Mouse (Mus musculus): ENCODE measurements around the gene Abcb9. TPM values are rescaled to one million over a fixed set of nuclear protein-coding genes. Genes with fewer than 3 reads are reported as not detected.
"Not testable (repeated sequence)": the region's sequence is repeated elsewhere in the genome, so short reads cannot be mapped to it uniquely, and the experiment has no call there.

Gene Abcb9
- polyA plus RNA-seq, 1 experiment: 1.9 TPM

DNA sequence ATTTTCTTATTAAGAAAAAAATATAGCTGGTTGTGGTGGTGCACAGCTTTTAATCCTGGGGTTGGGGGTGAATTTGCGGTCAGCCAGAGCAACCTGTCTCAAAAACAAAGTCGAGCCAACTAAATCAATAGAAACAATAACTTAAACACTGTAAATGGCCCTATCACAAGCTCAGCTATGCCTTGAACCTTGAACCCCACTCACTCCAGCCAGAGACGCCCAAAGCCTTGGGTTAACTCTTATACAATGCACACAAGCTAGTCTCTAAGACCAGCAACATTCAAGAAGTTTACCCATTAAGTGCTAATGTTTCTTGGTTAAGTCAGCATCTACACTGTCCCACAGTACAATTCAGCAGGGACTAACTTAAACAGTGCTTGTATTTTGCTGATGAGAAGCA, 25.9 kb downstream of the Abcb9 start:
- H3K4me1 ChIP-seq (ENCODE audit: control insufficient read depth, insufficient read depth, low read length): peaks cover 6% of the 10 kb centered on the region
- no peak for TF ChIP-seq CTCF (IDR thresholded peaks at IDR 0.05; ENCODE audit: low read depth, low read length)
- H3K27ac ChIP-seq (ENCODE audit: insufficient read depth, low read depth, low read length): no peak overlapping the region
- no peak overlapping the region for H3K4me3 ChIP-seq (ENCODE audit: insufficient read depth, low read length)

DNA sequence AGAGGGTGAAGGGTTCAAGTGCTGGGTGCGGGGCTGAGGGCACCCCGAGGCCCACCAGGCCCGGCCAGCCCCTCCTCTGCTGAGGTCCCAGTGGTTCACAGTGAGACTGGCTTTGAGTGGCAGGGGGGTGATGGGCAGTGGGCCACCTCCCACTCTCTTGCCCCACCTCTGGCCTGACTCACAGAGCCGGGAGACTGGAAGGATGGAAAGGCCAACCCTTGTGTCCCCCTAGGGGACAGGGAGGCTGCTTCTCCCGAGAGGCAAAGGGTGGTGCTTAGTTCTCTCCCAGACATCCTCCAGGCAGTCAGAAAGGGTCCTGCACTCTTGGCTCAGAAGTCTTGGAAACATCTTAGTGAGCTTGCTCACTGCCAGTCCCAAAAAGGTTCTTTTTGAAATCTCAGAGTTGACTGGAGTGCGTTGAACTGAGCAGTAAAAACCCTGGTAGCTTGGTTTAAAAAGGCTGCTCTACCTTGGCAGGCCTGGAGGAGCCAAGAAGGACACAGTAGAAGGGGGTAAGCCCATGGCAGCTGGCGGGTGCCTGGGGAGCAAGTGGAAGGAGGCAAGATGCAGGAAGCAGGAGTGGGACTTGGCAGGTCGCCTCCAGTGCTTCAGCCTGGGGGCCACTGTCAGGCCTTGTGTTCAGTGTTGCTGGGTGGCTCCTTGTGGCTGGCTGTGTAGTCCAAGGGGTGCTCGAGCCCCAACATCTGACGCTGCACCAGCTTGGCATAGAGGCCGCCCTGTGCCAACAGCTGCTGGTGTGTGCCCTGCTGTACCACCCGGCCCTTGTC, 33.4 kb downstream of the Abcb9 start:
- Histone ChIP-seq H3K4me3 (ENCODE audit: insufficient read depth, low read length) (no peak overlapping the region), H3K27ac (ENCODE audit: insufficient read depth, low read depth, low read length) (no peak overlapping the region), H3K4me1 (ENCODE audit: control insufficient read depth, insufficient read depth, low read length) (peaks cover 16% of the 10 kb centered on the region)
- TF ChIP-seq CTCF (IDR thresholded peaks at IDR 0.05; ENCODE audit: low read depth, low read length) (no peak), POLR2A (IDR thresholded peaks at IDR 0.05; ENCODE audit: borderline replicate concordance, low read depth, low read length) (no peak)

DNA sequence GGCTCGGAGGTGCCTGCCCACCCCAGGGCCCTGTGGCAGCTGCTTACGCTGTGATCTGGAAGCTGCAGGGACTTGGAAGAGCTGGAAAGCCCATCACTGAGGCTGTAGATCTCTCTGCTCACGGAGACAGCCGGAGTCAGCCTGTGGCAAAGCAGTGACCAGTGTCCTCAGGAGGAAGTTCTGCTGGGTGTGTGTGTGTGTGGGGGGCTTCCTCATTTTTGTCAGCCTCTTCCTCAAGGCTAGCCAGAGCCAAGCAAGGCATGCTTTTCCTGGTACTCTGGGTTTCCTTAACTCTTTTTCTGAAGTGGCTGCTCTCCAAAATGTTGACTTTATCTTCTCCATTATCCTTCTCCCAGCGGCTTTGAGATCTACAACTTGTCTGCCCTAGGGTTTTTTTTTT, 35.9 kb downstream of the Abcb9 start:
- TF ChIP-seq CTCF (IDR thresholded peaks at IDR 0.05; ENCODE audit: low read depth, low read length) (no peak), POLR2A (IDR thresholded peaks at IDR 0.05; ENCODE audit: borderline replicate concordance, low read depth, low read length) (no peak)
- Histone ChIP-seq H3K27ac (ENCODE audit: insufficient read depth, low read depth, low read length) (peak overlapping the region; percentile 89), H3K4me1 (ENCODE audit: control insufficient read depth, insufficient read depth, low read length) (peaks cover 16% of the 10 kb centered on the region), H3K4me3 (ENCODE audit: insufficient read depth, low read length) (peak overlapping the region; percentile 60)

DNA sequence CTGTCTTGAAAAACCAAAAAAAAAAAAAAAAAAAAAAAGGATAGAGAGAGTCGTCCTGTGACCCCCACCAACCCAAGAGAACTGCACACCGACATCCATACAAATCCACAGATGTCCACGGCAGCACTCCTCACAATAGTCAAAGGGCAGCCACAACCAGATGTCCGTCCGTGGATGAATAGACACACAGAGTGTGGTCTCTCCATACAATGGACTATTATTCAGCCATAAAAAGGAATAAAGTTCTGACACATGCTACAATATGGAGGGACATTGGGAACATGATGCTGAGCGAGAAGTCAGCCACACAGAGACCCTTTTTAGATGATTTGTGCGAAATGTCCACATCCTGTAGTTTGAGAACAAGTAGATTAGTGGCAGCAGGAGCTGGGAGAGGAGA, 36.8 kb downstream of the Abcb9 start:
- H3K4me1 ChIP-seq (ENCODE audit: control insufficient read depth, insufficient read depth, low read length): peaks cover 16% of the 10 kb centered on the region
- H3K4me3 ChIP-seq (ENCODE audit: insufficient read depth, low read length): no peak overlapping the region
- no peak overlapping the region for H3K27ac ChIP-seq (ENCODE audit: insufficient read depth, low read depth, low read length)
- no peak for TF ChIP-seq CTCF (IDR thresholded peaks at IDR 0.05; ENCODE audit: low read depth, low read length)

DNA sequence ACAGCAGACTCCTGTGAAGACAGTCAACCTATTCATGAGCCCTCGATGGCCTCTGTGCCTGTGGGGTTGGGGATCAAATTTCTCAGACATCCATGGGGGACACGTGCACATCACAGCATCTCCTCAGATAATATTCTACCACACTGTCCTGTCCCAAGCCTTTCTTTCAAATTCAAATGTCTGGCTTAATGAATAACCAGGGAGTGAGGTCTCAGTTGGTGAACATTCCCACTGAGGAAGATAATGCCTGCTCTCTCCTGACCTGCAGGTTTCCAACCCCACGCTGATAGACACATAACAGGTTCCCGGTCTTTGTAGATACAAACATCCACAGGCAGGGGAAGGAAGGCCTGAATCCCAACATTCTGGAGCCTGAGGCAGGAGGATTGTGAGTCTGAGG, 38.6 kb downstream of the Abcb9 start:
- Histone ChIP-seq H3K4me3 (ENCODE audit: insufficient read depth, low read length) (no peak overlapping the region), H3K27ac (ENCODE audit: insufficient read depth, low read depth, low read length) (no peak overlapping the region), H3K4me1 (ENCODE audit: control insufficient read depth, insufficient read depth, low read length) (peaks cover 17% of the 10 kb centered on the region)
- TF ChIP-seq CTCF (IDR thresholded peaks at IDR 0.05; ENCODE audit: low read depth, low read length): no peak
- no peak for TF ChIP-seq POLR2A (IDR thresholded peaks at IDR 0.05; ENCODE audit: borderline replicate concordance, low read depth, low read length)

DNA sequence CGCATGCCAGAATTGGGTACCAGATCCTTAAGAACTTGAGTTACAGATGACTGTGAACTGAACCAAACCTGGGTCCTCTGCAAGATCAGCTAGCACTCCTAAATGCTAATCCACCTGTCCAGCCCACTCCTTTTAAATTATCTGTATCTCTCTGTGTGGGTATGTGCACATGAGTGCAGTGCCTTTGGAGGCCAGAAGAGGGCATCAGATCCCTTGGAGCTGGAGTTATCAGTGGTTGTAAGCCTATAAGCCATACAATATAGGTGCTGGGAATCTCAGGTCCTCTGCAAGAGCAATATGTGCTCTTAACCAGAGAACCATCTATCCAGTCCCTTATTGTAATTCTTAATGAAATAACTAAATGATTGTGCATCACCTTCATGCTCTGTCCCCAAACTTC, 39.4 kb downstream of the Abcb9 start:
- H3K4me1 ChIP-seq (ENCODE audit: control insufficient read depth, insufficient read depth, low read length): peaks cover 23% of the 10 kb centered on the region
- no peak overlapping the region for H3K27ac ChIP-seq (ENCODE audit: insufficient read depth, low read depth, low read length)
- TF ChIP-seq CTCF (IDR thresholded peaks at IDR 0.05; ENCODE audit: low read depth, low read length) (no peak), POLR2A (IDR thresholded peaks at IDR 0.05; ENCODE audit: borderline replicate concordance, low read depth, low read length) (no peak)
- H3K4me3 ChIP-seq (ENCODE audit: insufficient read depth, low read length): no peak overlapping the region

DNA sequence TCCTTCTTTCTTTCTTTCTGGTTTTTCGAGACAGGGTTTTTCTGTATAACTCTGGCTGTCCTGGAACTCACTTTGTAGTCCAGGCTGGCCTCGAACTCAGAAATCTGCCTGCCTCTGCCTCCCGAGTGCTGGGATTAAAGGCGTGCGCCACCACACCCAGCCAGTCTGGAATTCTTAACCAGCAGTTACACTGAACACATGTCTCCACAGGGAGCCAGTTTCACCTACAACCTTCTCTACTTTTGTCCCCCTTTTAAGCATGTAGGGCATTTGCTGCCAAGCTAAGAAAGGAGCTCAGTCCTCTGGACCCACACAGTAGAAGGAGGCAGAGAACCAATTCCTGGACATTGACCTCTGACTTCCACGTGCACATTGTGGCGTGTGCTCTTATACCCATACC, 43.0 kb downstream of the Abcb9 start:
- Histone ChIP-seq H3K4me1 (ENCODE audit: control insufficient read depth, insufficient read depth, low read length) (peaks cover 41% of the 10 kb centered on the region), H3K27ac (ENCODE audit: insufficient read depth, low read depth, low read length) (peak overlapping the region; percentile 79; the same call in 1 of the 2 replicates)
- not testable (repeated sequence) for H3K4me3 ChIP-seq (ENCODE audit: insufficient read depth, low read length)

DNA sequence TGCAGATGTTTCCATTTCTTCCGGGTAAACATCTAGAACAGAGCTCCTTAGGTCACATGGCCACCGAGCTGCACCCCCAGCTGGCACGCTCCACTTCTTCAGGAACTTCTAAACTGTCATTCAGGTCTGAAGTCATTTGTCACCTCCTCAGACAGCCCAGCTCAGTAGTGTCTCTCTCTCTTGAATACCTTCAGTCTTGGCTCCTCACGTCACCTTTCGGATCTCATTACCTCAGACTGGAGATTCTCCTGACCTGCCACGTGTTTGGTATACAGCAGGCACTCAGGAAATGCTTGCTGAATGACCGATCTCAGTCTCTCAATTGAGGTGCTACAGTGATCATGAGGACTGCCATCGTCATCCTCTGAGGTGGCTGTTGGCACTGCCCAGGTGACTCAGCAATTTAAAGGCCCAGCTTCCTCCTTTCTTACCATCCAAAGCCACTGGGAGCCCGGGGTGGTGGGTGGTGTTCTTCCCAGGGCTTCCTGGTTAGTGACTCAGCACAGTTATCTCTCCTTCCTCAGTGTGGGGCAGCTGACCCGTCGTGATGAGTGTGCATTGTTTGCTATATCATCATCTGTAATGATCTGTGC, 43.6 kb downstream of the Abcb9 start:
- TF ChIP-seq POLR2A (IDR thresholded peaks at IDR 0.05; ENCODE audit: borderline replicate concordance, low read depth, low read length) (no peak), CTCF (IDR thresholded peaks at IDR 0.05; ENCODE audit: low read depth, low read length) (no peak)
- Histone ChIP-seq H3K4me1 (ENCODE audit: control insufficient read depth, insufficient read depth, low read length) (peaks cover 47% of the 10 kb centered on the region), H3K27ac (ENCODE audit: insufficient read depth, low read depth, low read length) (peak overlapping the region; percentile 79), H3K4me3 (ENCODE audit: insufficient read depth, low read length) (peak overlapping the region; percentile 34)

DNA sequence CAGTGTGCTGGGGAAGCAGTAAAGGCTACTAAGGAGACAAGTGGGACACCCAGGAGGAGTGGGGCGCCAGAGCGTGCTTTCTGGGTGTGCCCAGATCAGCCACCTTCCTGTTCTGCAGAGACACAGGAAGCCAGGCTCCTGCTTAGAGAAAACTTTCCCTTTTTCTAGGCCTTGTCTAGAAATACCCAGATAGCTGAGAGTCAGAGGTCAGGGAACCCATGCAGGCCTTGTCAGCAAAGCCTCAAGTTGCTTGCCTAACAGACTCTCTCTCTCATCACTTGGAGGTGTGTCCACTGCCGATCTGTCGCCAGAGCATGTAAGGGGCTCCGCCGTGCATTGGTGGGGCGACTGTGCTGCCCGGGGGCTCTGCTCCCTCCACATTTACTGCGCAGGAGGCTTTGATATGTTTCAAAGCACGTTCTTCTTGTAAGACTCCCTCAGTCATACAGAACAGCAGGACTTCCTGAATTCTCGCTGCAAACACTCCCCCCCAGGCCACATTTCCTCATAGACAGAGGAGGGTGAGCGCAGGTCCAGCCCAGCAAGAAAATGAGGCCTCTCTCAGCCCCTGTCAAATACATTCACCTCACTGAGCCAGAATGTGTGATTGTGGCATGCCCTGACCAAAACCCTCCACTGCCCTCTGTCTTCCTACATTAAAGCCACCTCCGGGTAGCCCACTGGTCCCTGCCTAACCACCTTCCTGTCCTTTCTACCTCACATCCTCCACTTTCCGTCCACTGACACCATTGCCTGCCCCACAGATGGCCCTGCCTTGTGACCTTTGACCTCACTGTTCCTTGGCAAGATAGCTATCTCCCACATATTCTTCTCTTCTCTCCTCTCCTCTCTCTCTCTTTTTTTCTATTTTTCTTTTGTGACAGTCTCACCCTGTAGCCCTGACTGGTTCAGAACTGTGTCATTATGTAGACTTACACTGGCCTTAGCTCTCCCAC, 45.2 kb downstream of the Abcb9 start:
- peaks cover 56% of the 10 kb centered on the region for H3K4me1 ChIP-seq (ENCODE audit: control insufficient read depth, insufficient read depth, low read length)
- no peak for TF ChIP-seq CTCF (IDR thresholded peaks at IDR 0.05; ENCODE audit: low read depth, low read length)
- TF ChIP-seq POLR2A (IDR thresholded peaks at IDR 0.05; ENCODE audit: borderline replicate concordance, low read depth, low read length): no peak
- H3K4me3 ChIP-seq (ENCODE audit: insufficient read depth, low read length): peak overlapping the region; percentile 11; the same call in 1 of the 2 replicates
- H3K27ac ChIP-seq (ENCODE audit: insufficient read depth, low read depth, low read length): peak overlapping the region; percentile 94

All from bone marrow macrophage, adult 2 months (primary cell).